Mouse (Mus musculus): ENCODE measurements around the gene Glt28d2. TPM values are rescaled to one million over a fixed set of nuclear protein-coding genes. Genes with fewer than 3 reads are reported as not detected.

Glt28d2 gene
- polyA plus RNA-seq, 1 experiment from 2014 or later: not detected

GRCm38 (mm10) chr3:85895020-85895419 lies 7.7 kb upstream of the Glt28d2 start:
- H3K79me2 ChIP-seq (ENCODE audit: inconsistent target): no peaks in the 10 kb centered on the region
- H3K27ac ChIP-seq: no peak overlapping the region
- H3K4me3 ChIP-seq (ENCODE audit: inconsistent target): no peak overlapping the region
- 93% methylated on average over 5 of the region's 5 CpGs for WGBS (ENCODE audit: missing documents)
- H3K36me3 ChIP-seq (ENCODE audit: inconsistent target): no peaks in the 10 kb centered on the region

- Histone ChIP-seq H3K4me3 (ENCODE audit: inconsistent target) (no peak overlapping the region), H3K36me3 (ENCODE audit: inconsistent target) (no peaks in the 10 kb centered on the region), H3K79me2 (ENCODE audit: inconsistent target) (no peaks in the 10 kb centered on the region), H3K27ac (no peak overlapping the region)
- 33% methylated on average over 1 of the region's 1 CpGs for whole genome bisulfite sequencing (ENCODE audit: missing documents)
Observed at GRCm38 (mm10) chr3:85891571-85891970, 4.3 kb upstream of the Glt28d2 start.

- H3K27ac ChIP-seq: no peak overlapping the region
- H3K36me3 ChIP-seq (ENCODE audit: inconsistent target): no peaks in the 10 kb centered on the region
- H3K79me2 ChIP-seq (ENCODE audit: inconsistent target): no peaks in the 10 kb centered on the region
- H3K4me3 ChIP-seq (ENCODE audit: inconsistent target): no peak overlapping the region
- 0% methylated on average over 11 of the region's 11 CpGs for WGBS (ENCODE audit: missing documents)
Observed at GRCm38 (mm10) chr3:85888221-85888671, 930 bp upstream of the Glt28d2 start.

- Histone ChIP-seq H3K27ac (no peak overlapping the region), H3K4me3 (ENCODE audit: inconsistent target) (no peak overlapping the region)
Observed at GRCm38 (mm10) chr3:85886636-85887238, 579 bp downstream of the Glt28d2 start.

GRCm38 (mm10) chr3:85885906-85886305 lies 1.4 kb downstream of the Glt28d2 start:
- no CpG with 5 or more reads among the region's 1 CpGs for WGBS (ENCODE audit: missing documents)
- Histone ChIP-seq H3K27ac (no peak overlapping the region), H3K36me3 (ENCODE audit: inconsistent target) (no peaks in the 10 kb centered on the region), H3K4me3 (ENCODE audit: inconsistent target) (no peak overlapping the region), H3K79me2 (ENCODE audit: inconsistent target) (no peaks in the 10 kb centered on the region)

More at GRCm38 (mm10) chr3:85886636-85887238, 579 bp downstream of the Glt28d2 start:
- 7% methylated on average over 22 of the region's 22 CpGs for WGBS (ENCODE audit: missing documents)
- no peaks in the 10 kb centered on the region for H3K36me3 ChIP-seq (ENCODE audit: inconsistent target)
- no peaks in the 10 kb centered on the region for H3K79me2 ChIP-seq (ENCODE audit: inconsistent target)

GRCm38 (mm10) chr3:85880687-85881086 lies 6.6 kb downstream of the Glt28d2 start:
- Histone ChIP-seq H3K27ac (no peak overlapping the region), H3K79me2 (ENCODE audit: inconsistent target) (no peaks in the 10 kb centered on the region), H3K36me3 (ENCODE audit: inconsistent target) (no peaks in the 10 kb centered on the region), H3K4me3 (ENCODE audit: inconsistent target) (no peak overlapping the region)
- 100% methylated on average over 2 of the region's 2 CpGs for WGBS (ENCODE audit: missing documents)

GRCm38 (mm10) chr3:85880068-85880467 lies 7.2 kb downstream of the Glt28d2 start:
- Histone ChIP-seq H3K36me3 (ENCODE audit: inconsistent target) (no peaks in the 10 kb centered on the region), H3K79me2 (ENCODE audit: inconsistent target) (no peaks in the 10 kb centered on the region), H3K4me3 (ENCODE audit: inconsistent target) (no peak overlapping the region), H3K27ac (no peak overlapping the region)
- 85% methylated on average over 8 of the region's 8 CpGs for WGBS (ENCODE audit: missing documents)

GRCm38 (mm10) chr3:85878911-85879310 lies 8.4 kb downstream of the Glt28d2 start:
- Histone ChIP-seq H3K4me3 (ENCODE audit: inconsistent target) (no peak overlapping the region), H3K36me3 (ENCODE audit: inconsistent target) (no peaks in the 10 kb centered on the region), H3K27ac (no peak overlapping the region), H3K79me2 (ENCODE audit: inconsistent target) (no peaks in the 10 kb centered on the region)
- 72% methylated on average over 5 of the region's 5 CpGs for WGBS (ENCODE audit: missing documents)

- no peak overlapping the region for H3K4me3 ChIP-seq (ENCODE audit: inconsistent target)
- no peaks in the 10 kb centered on the region for H3K36me3 ChIP-seq (ENCODE audit: inconsistent target)
- no peak overlapping the region for H3K27ac ChIP-seq
- H3K79me2 ChIP-seq (ENCODE audit: inconsistent target): no peaks in the 10 kb centered on the region
- WGBS (ENCODE audit: missing documents): 82% methylated on average over 3 of the region's 3 CpGs
Observed at GRCm38 (mm10) chr3:85863996-85864395, 23.3 kb downstream of the Glt28d2 start.

GRCm38 (mm10) chr3:85862886-85863285 lies 24.4 kb downstream of the Glt28d2 start:
- whole genome bisulfite sequencing (ENCODE audit: missing documents): 100% methylated on average over 2 of the region's 2 CpGs
- Histone ChIP-seq H3K79me2 (ENCODE audit: inconsistent target) (no peaks in the 10 kb centered on the region), H3K4me3 (ENCODE audit: inconsistent target) (no peak overlapping the region), H3K36me3 (ENCODE audit: inconsistent target) (no peaks in the 10 kb centered on the region), H3K27ac (no peak overlapping the region)

- H3K36me3 ChIP-seq (ENCODE audit: inconsistent target): no peaks in the 10 kb centered on the region
- no peak overlapping the region for H3K27ac ChIP-seq
- no peak overlapping the region for H3K4me3 ChIP-seq (ENCODE audit: inconsistent target)
- no peaks in the 10 kb centered on the region for H3K79me2 ChIP-seq (ENCODE audit: inconsistent target)
- WGBS (ENCODE audit: missing documents): 24% methylated on average over 5 of the region's 5 CpGs
Observed at GRCm38 (mm10) chr3:85860996-85861395, 26.3 kb downstream of the Glt28d2 start.

- Histone ChIP-seq H3K36me3 (ENCODE audit: inconsistent target) (no peaks in the 10 kb centered on the region), H3K4me3 (ENCODE audit: inconsistent target) (no peak overlapping the region), H3K27ac (no peak overlapping the region), H3K79me2 (ENCODE audit: inconsistent target) (no peaks in the 10 kb centered on the region)
- 94% methylated on average over 5 of the region's 6 CpGs for WGBS (ENCODE audit: missing documents)
Observed at GRCm38 (mm10) chr3:85859311-85859710, 28.0 kb downstream of the Glt28d2 start.

GRCm38 (mm10) chr3:85858140-85859135 lies 28.9 kb downstream of the Glt28d2 start:
- Histone ChIP-seq H3K4me3 (ENCODE audit: inconsistent target) (no peak overlapping the region), H3K36me3 (ENCODE audit: inconsistent target) (no peaks in the 10 kb centered on the region), H3K79me2 (ENCODE audit: inconsistent target) (no peaks in the 10 kb centered on the region), H3K27ac (no peak overlapping the region)
- WGBS (ENCODE audit: missing documents): 38% methylated on average over 11 of the region's 11 CpGs

GRCm38 (mm10) chr3:85857083-85857482 lies 30.2 kb downstream of the Glt28d2 start:
- Histone ChIP-seq H3K27ac (no peak overlapping the region), H3K79me2 (ENCODE audit: inconsistent target) (no peaks in the 10 kb centered on the region), H3K36me3 (ENCODE audit: inconsistent target) (no peaks in the 10 kb centered on the region), H3K4me3 (ENCODE audit: inconsistent target) (no peak overlapping the region)
- 8% methylated on average over 4 of the region's 4 CpGs for WGBS (ENCODE audit: missing documents)

- H3K36me3 ChIP-seq (ENCODE audit: inconsistent target): no peaks in the 10 kb centered on the region
- no peaks in the 10 kb centered on the region for H3K79me2 ChIP-seq (ENCODE audit: inconsistent target)
- H3K4me3 ChIP-seq (ENCODE audit: inconsistent target): no peak overlapping the region
- 91% methylated on average over 4 of the region's 5 CpGs for WGBS (ENCODE audit: missing documents)
- no peak overlapping the region for H3K27ac ChIP-seq
Observed at GRCm38 (mm10) chr3:85855947-85856346, 31.4 kb downstream of the Glt28d2 start.

Data from macrophage (primary cell).